Mouse (Mus musculus): ENCODE measurements at regions not wholly inside any gene's neighbourhood (a gene's known extent, or its start where the extent isn't known, plus 50 kb on each side); places are given as distances from the start of the nearest gene placed in this dataset.

DNA sequence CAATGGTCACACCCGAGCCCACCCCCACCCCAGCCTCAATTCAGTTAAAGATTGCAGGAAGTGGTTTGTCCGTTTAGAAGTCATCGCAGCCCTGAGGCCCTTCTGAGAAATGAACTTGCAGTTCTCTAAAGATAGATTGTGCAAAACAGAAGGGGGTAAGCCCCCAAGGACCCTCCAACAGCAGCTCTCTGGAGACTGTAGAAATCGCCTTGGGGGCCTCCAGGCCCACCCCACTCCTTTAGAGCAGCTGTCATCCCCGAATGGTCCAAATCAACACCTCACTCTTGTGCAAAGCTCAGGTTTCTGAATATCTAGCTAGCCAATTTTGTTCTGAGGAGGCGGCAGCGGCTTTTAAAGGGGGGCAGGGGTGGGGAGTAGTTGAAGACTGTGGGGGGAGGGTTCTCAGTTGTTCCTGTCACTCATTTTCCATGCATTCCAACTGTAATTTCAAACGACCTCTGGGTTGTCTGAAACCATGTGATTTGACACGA lies 186.9 kb downstream of the Gsdmc2 start:
- TF ChIP-seq RAD21 (IDR thresholded peaks at IDR 0.05; ENCODE audit: low read depth, low read length) (no peak), GATA1 (IDR thresholded peaks at IDR 0.05; ENCODE audit: low read depth, low read length) (no peak), POLR2AphosphoS2 (IDR thresholded peaks at IDR 0.05; ENCODE audit: low read length) (no peak), CTCF (IDR thresholded peaks at IDR 0.05 in 2 of 3, conservative IDR thresholded peaks at IDR 0.05 in 1 of 3; ENCODE audit: control insufficient read depth in 1 of 3, insufficient read depth in 1 of 3, low read depth in 2 of 3, low read length in 3 of 3, poor library complexity in 1 of 3, severe bottlenecking in 1 of 3) (no peak), POLR2A (IDR thresholded peaks at IDR 0.05; ENCODE audit: control insufficient read depth in 1 of 2, insufficient read depth in 1 of 2, low read depth in 1 of 2, low read length in 2 of 2, poor library complexity in 1 of 2) (no peak), HCFC1 (IDR thresholded peaks at IDR 0.05; ENCODE audit: low read depth, low read length) (no peak), MXI1 (IDR thresholded peaks at IDR 0.05; ENCODE audit: low read depth, low read length) (no peak), TAL1 (IDR thresholded peaks at IDR 0.05; ENCODE audit: low read length) (no peak), CHD2 (IDR thresholded peaks at IDR 0.05; ENCODE audit: low read length) (no peak)
